Mouse (Mus musculus): Measurements from ENCODE around the gene Mgat5b. TPM values are rescaled to one million over a fixed set of nuclear protein-coding genes. Genes with fewer than 3 reads are reported as not detected.

The Mgat5b gene
- polyA plus RNA-seq (2012; rRNA removed) (0.16 TPM in 1 of 2 replicates, not detected in the other), polyA plus RNA-seq (2014; fragmentation: Nextera tagmentation; extraction: Ambion mirVana) (not detected in 2 replicates)

GRCm38 (mm10) chr11:116918323-116919185, at the start of gene Mgat5b:
Gene Mgat5b (plus strand): TSS chr11:116918863.
- Histone ChIP-seq H3K4me1 (replicated peaks; ENCODE audit: control insufficient read depth in 2 of 2, insufficient read depth in 2 of 2, low read length in 1 of 2) (no peaks in the 10 kb centered on the region), H3K4me2 (ENCODE audit: low read depth) (peak within 1 kb of the TSS; percentile 48), H3K9me3 (ENCODE audit: control insufficient read depth, low read length) (no peaks in the 10 kb centered on the region), H3K27me3 (ENCODE audit: control insufficient read depth, insufficient read depth, low read length) (peaks cover 43% of the 10 kb centered on the region), H3K36me3 (replicated peaks; ENCODE audit: control insufficient read depth, insufficient read depth, low read depth) (no peaks in the 10 kb centered on the region), H3K4me3 (ENCODE audit: insufficient read depth in 1 of 2, low read depth in 2 of 2, low read length in 2 of 2) (peak within 1 kb of the TSS in 1 of 2 experiments; percentile 33; a peak in 2 of 4 replicates), H3K27ac (no peak within 1 kb of the TSS), H3K9ac (replicated peaks) (no peak within 1 kb of the TSS)
- no peak for TF ChIP-seq EP300 (IDR thresholded peaks at IDR 0.05; ENCODE audit: low read depth)
- peak; percentile 82 for TF ChIP-seq CTCF (IDR thresholded peaks at IDR 0.05; ENCODE audit: low read depth)
- WGBS (ENCODE audit: insufficient replicate concordance): 2% methylated on average over 80 of the region's 90 CpGs
- peak in 2 of 3 experiments; percentile 4 to 13 for DNase-seq (ENCODE audit: low read depth in 3 of 3, low spot score in 3 of 3)
- 0 out of 2 replicates have a peak, but pooled peaks have one; percentile 23 for ATAC-seq (ENCODE audit: insufficient read depth)

GRCm38 (mm10) chr11:116869223-116869622, 49.4 kb upstream of the Mgat5b start:
- 73% methylated on average over 8 of the region's 8 CpGs for WGBS (ENCODE audit: insufficient replicate concordance)
- H3K36me3 ChIP-seq (replicated peaks; ENCODE audit: control insufficient read depth, insufficient read depth, low read depth): peaks cover 3% of the 10 kb centered on the region; the same call in 1 of the 2 replicates
- no peaks in the 10 kb centered on the region for H3K4me1 ChIP-seq (replicated peaks; ENCODE audit: control insufficient read depth in 2 of 2, insufficient read depth in 2 of 2, low read length in 1 of 2)
- H3K9ac ChIP-seq (replicated peaks): no peak overlapping the region
- H3K9me3 ChIP-seq (ENCODE audit: control insufficient read depth, low read length): no peaks in the 10 kb centered on the region
- no peaks in the 10 kb centered on the region for H3K27me3 ChIP-seq (ENCODE audit: control insufficient read depth, insufficient read depth, low read length)
- no peak overlapping the region for H3K4me3 ChIP-seq (ENCODE audit: insufficient read depth in 1 of 2, low read depth in 2 of 2, low read length in 2 of 2)
- no peak overlapping the region for H3K4me2 ChIP-seq (ENCODE audit: low read depth)
- no peak overlapping the region for H3K27ac ChIP-seq
- ATAC-seq (ENCODE audit: insufficient read depth) (no peak), DNase-seq (ENCODE audit: low read depth in 3 of 3, low spot score in 3 of 3) (no peak)
- no peak for TF ChIP-seq CTCF (IDR thresholded peaks at IDR 0.05; ENCODE audit: low read depth)
- no peak for TF ChIP-seq EP300 (IDR thresholded peaks at IDR 0.05; ENCODE audit: low read depth)

GRCm38 (mm10) chr11:116869641-116870040, 49.0 kb upstream of the Mgat5b start:
- H3K36me3 ChIP-seq (replicated peaks; ENCODE audit: control insufficient read depth, insufficient read depth, low read depth): peaks cover 3% of the 10 kb centered on the region; the same call in 1 of the 2 replicates
- ATAC-seq (ENCODE audit: insufficient read depth) (no peak), DNase-seq (ENCODE audit: low read depth in 3 of 3, low spot score in 3 of 3) (no peak)
- WGBS (ENCODE audit: insufficient replicate concordance): 58% methylated on average over 4 of the region's 4 CpGs
- H3K9me3 ChIP-seq (ENCODE audit: control insufficient read depth, low read length): no peaks in the 10 kb centered on the region
- TF ChIP-seq CTCF (IDR thresholded peaks at IDR 0.05; ENCODE audit: low read depth): no peak
- TF ChIP-seq EP300 (IDR thresholded peaks at IDR 0.05; ENCODE audit: low read depth): no peak
- H3K4me3 ChIP-seq (ENCODE audit: insufficient read depth in 1 of 2, low read depth in 2 of 2, low read length in 2 of 2): no peak overlapping the region
- no peak overlapping the region for H3K9ac ChIP-seq (replicated peaks)
- H3K4me2 ChIP-seq (ENCODE audit: low read depth): no peak overlapping the region
- H3K27ac ChIP-seq: no peak overlapping the region
- no peaks in the 10 kb centered on the region for H3K27me3 ChIP-seq (ENCODE audit: control insufficient read depth, insufficient read depth, low read length)
- H3K4me1 ChIP-seq (replicated peaks; ENCODE audit: control insufficient read depth in 2 of 2, insufficient read depth in 2 of 2, low read length in 1 of 2): no peaks in the 10 kb centered on the region

- ATAC-seq (ENCODE audit: insufficient read depth) (no peak), DNase-seq (ENCODE audit: low read depth in 3 of 3, low spot score in 3 of 3) (no peak)
- Histone ChIP-seq H3K4me3 (ENCODE audit: insufficient read depth in 1 of 2, low read depth in 2 of 2, low read length in 2 of 2) (no peak overlapping the region), H3K36me3 (replicated peaks; ENCODE audit: control insufficient read depth, insufficient read depth, low read depth) (no peaks in the 10 kb centered on the region; the same call in 1 of the 2 replicates), H3K9ac (replicated peaks) (no peak overlapping the region), H3K4me2 (ENCODE audit: low read depth) (no peak overlapping the region), H3K9me3 (ENCODE audit: control insufficient read depth, low read length) (no peaks in the 10 kb centered on the region), H3K4me1 (replicated peaks; ENCODE audit: control insufficient read depth in 2 of 2, insufficient read depth in 2 of 2, low read length in 1 of 2) (no peaks in the 10 kb centered on the region), H3K27ac (no peak overlapping the region), H3K27me3 (ENCODE audit: control insufficient read depth, insufficient read depth, low read length) (no peaks in the 10 kb centered on the region)
- 77% methylated on average over 9 of the region's 9 CpGs for WGBS (ENCODE audit: insufficient replicate concordance)
- no peak for TF ChIP-seq CTCF (IDR thresholded peaks at IDR 0.05; ENCODE audit: low read depth)
- no peak for TF ChIP-seq EP300 (IDR thresholded peaks at IDR 0.05; ENCODE audit: low read depth)
Observed at GRCm38 (mm10) chr11:116871538-116871937, 47.1 kb upstream of the Mgat5b start.

GRCm38 (mm10) chr11:116873987-116874386, 44.7 kb upstream of the Mgat5b start:
- no peak overlapping the region for H3K4me2 ChIP-seq (ENCODE audit: low read depth)
- no peak for DNase-seq (ENCODE audit: low read depth in 3 of 3, low spot score in 3 of 3)
- 85% methylated on average over 20 of the region's 20 CpGs for WGBS (ENCODE audit: insufficient replicate concordance)
- no peaks in the 10 kb centered on the region; the same call in 1 of the 2 replicates for H3K36me3 ChIP-seq (replicated peaks; ENCODE audit: control insufficient read depth, insufficient read depth, low read depth)
- H3K4me3 ChIP-seq (ENCODE audit: insufficient read depth in 1 of 2, low read depth in 2 of 2, low read length in 2 of 2): no peak overlapping the region
- H3K9ac ChIP-seq (replicated peaks): no peak overlapping the region
- H3K4me1 ChIP-seq (replicated peaks; ENCODE audit: control insufficient read depth in 2 of 2, insufficient read depth in 2 of 2, low read length in 1 of 2): no peaks in the 10 kb centered on the region
- no peak for TF ChIP-seq CTCF (IDR thresholded peaks at IDR 0.05; ENCODE audit: low read depth)
- TF ChIP-seq EP300 (IDR thresholded peaks at IDR 0.05; ENCODE audit: low read depth): no peak
- ATAC-seq (ENCODE audit: insufficient read depth): no peak
- H3K27ac ChIP-seq: no peak overlapping the region
- no peaks in the 10 kb centered on the region for H3K27me3 ChIP-seq (ENCODE audit: control insufficient read depth, insufficient read depth, low read length)
- no peaks in the 10 kb centered on the region for H3K9me3 ChIP-seq (ENCODE audit: control insufficient read depth, low read length)
